Mouse (Mus musculus): Measurements from ENCODE around the gene Gm20431.

The Gm20431 gene

DNA sequence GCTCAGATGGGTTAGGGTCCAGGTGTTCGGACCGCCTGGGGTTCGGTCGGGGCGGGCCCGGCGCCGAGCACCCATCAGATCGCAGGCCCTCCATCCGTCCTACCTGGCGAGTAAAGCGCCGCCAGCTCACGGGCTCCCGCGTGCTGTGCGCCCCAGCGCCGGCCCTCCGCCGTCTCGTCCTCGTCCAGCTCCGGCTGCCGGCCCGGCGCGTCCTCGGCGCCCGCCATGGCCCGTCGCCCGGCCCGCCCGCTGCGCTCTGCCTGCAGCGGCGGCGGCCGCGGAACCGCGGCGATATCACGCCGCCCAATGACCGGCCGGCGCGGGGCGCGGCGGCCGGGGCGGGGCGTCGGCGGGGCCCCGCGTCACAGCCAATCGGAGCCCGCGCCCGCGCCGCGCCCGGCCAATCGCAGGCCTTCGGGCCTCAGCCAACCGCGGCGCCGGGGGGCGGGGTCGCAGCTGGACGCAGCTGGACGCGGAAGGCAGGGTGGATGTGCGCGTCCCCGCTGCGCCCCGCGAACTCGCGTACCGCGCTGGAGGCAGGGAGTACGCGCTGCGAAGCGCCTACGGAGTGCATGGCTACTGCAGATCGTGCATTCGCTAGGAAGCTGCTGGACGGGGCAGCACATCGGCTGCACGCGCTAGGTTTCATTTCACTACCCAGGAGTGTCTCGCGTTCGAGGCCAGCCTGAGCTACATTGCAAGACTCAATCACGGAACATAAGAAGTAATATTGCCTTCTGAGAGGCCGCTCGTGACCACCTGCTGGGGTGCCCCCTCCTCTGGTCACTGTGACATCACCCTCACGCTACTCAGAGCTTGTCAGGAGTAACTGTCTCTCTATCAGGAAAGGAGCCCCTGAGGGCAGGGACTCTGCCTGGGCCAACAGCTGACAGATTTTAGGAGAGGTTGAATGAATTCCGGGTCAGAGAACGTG, at the start of gene Gm20431:
Gene Gm20431, minus strand, starts transcription at position 227 of the 934 bp plus-strand sequence.
- DNase-seq (ENCODE audit: low spot score in 2 of 2) = peak; percentile 96 to 99

DNA sequence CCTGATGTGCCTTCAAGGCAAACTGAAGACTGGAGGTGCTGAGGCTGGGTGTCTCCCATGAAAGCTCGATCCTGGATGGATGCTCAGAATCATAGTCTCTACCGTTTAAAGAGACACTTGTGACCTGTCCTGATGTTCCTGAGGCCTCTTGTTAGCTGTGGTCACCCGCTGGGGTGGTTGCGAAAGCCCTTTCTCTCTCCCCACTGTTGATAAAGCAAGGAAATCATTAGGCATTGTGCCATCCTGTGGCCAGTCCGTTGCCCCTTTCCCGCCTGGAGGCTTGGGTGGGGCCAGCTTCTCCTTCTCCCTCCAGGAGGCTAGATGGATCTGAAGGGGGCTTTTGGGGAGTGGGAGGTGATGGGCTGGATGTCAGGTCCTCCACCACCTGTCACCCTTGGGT, 49.3 kb upstream of the Gm20431 start:
- DNase-seq (ENCODE audit: low spot score in 2 of 2) = no peak

GRCm38 (mm10) chr2:167709969-167710368, 48.7 kb upstream of the Gm20431 start:
- DNase-seq (ENCODE audit: low spot score in 2 of 2) = no peak

DNA sequence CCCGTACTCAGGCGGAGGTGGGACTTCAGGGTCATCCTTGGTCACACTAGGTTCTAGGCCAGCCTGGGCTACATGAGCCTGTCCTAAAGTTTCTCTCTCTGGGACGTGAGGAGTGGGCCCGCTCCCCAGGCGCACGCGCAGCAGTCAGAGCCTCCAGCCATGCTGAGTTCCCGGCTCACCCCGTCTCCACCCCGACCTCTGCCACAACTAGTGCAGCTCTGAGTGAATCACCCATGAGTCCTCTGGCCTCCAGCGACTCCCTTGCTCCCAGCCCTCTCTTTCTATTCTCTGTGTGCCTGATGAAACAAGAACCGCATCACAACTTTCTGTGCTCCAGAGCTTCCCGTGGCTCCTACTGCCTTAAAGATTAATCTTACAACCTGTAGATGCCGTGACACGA, 47.1 kb upstream of the Gm20431 start:
- no peak for DNase-seq (ENCODE audit: low spot score in 2 of 2)

- no peak for DNase-seq (ENCODE audit: low spot score in 2 of 2)
Measured at GRCm38 (mm10) chr2:167706183-167706939, 45.1 kb upstream of the Gm20431 start.

GRCm38 (mm10) chr2:167704409-167704808, 43.1 kb upstream of the Gm20431 start:
- DNase-seq (ENCODE audit: low spot score in 2 of 2) = no peak

- no peak for DNase-seq (ENCODE audit: low spot score in 2 of 2)
Measured at GRCm38 (mm10) chr2:167702126-167702525, 40.8 kb upstream of the Gm20431 start.

GRCm38 (mm10) chr2:167701472-167701871, 40.2 kb upstream of the Gm20431 start:
- no peak for DNase-seq (ENCODE audit: low spot score in 2 of 2)

DNA sequence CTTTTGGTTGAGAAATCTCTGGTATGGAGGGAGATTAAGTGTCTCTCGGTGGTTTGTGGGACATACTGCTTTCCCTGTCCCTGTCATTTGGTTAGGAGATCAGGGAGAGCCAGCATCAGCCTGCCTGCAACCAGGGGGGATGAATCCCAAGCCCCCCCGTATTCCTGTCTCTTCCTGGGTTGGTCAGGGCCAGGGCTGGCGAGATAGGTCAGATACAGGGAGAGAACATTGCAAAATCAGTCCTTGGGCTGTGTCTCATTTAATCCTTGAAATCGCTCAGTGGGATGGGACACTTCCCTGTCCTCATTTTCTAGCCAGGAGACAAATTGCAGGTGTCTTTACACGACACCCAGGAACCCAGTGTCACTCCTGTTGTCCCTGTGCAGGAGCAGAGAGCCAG, 38.7 kb upstream of the Gm20431 start:
- DNase-seq (ENCODE audit: low spot score in 2 of 2) = no peak

- DNase-seq (ENCODE audit: low spot score in 2 of 2) = peak; percentile 48 to 75
Measured at GRCm38 (mm10) chr2:167697902-167698301, 36.6 kb upstream of the Gm20431 start.

- DNase-seq (ENCODE audit: low spot score in 2 of 2) = no peak
Measured at GRCm38 (mm10) chr2:167696143-167696542, 34.8 kb upstream of the Gm20431 start.

DNA sequence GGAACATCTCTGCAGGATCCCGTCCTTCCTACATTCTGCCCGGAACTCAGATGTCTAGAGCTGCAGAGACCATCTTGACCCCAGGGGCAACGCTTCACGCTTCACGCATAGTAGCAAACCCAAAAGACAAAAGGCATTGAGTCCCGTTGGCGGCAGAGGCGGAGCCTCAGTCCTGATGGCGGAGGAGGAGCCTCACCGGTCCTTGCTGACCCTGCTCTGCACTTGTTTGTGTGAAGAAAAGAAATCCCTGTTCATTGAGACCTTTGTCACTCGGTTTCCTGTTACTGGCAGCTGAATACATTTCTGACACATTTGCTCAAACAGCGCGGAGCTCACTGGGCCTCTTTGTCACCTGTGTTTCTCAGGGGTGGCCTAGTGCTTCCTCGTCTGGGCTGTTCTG, 34.2 kb upstream of the Gm20431 start:
- no peak for DNase-seq (ENCODE audit: low spot score in 2 of 2)

DNA sequence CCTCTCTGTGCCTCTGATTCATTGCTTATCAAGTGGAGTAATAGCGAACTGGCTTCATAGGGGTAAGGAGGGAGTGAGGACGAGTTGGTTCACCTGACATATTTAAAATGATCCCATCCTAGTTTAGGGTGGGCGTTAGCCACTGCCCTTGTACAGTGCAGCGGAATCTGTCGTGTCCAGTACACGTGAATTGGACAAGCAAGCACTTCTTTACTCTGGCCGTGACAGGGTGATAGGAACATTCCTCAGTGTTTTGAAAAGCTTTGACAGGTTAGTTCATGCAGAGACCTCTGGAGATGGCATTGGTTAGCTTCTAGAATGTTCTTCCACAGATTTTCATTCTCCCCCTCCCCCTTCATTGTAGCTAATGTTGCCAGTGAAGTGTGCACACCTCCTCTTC, 33.7 kb upstream of the Gm20431 start:
- DNase-seq (ENCODE audit: low spot score in 2 of 2) = no peak

DNA sequence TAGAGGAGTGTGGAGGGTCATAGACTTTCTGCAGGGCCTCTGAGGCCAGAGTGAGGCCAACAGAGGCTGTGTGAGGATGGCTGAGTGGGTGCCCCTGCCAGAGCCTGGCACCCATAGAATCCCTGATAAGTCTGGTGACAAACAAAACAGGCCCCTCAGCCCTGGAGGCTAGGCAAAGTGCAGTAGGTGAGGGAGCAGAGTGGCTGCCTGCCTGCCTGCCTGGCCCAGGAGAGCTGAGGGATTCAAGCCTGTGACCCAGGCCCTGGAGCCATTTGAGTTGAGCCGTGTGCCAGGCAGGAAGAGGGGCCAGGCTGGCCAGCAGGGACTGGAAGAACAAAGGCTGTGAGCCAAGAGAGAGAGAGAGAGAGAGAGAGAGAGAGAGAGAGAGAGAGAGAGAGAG, 32.9 kb upstream of the Gm20431 start:
- DNase-seq (ENCODE audit: low spot score in 2 of 2) = peak in 1 of 2 experiments; percentile 59

GRCm38 (mm10) chr2:167693540-167693939, 32.2 kb upstream of the Gm20431 start:
- no peak for DNase-seq (ENCODE audit: low spot score in 2 of 2)

- DNase-seq (ENCODE audit: low spot score in 2 of 2) = no peak
Measured at GRCm38 (mm10) chr2:167692831-167693230, 31.5 kb upstream of the Gm20431 start.

GRCm38 (mm10) chr2:167691871-167692661, 30.8 kb upstream of the Gm20431 start:
- no peak for DNase-seq (ENCODE audit: low spot score in 2 of 2)

GRCm38 (mm10) chr2:167691410-167691809, 30.1 kb upstream of the Gm20431 start:
- no peak for DNase-seq (ENCODE audit: low spot score in 2 of 2)

GRCm38 (mm10) chr2:167690962-167691311, 29.6 kb upstream of the Gm20431 start:
- peak in 1 of 2 experiments; percentile 66 for DNase-seq (ENCODE audit: low spot score in 2 of 2)

GRCm38 (mm10) chr2:167690219-167690961, 29.1 kb upstream of the Gm20431 start:
- DNase-seq (ENCODE audit: low spot score in 2 of 2) = no peak

DNA sequence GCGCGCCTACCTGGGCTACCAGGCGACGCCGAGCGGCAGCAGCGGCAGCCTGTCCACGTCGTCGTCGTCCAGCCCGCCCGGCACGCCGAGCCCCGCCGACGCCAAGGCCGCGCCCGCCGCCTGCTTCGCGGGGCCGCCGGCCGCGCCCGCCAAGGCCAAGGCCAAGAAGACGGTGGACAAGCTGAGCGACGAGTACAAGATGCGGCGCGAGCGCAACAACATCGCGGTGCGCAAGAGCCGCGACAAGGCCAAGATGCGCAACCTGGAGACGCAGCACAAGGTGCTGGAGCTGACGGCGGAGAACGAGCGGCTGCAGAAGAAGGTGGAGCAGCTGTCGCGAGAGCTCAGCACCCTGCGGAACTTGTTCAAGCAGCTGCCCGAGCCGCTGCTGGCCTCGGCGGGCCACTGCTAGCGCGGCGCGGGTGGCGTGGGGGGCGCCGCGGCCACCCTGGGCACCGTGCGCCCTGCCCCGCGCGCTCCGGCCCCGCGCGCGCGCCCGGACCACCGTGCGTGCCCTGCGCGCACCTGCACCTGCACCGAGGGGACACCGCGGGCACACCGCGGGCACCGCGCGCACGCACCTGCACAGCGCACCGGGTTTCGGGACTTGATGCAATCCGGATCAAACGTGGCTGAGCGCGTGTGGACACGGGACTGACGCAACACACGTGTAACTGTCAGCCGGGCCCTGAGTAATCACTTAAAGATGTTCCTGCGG, 28.4 kb upstream of the Gm20431 start, which contains the start of gene Tmem189:
Gene Tmem189, minus strand, starts transcription at position 322 of the 718 bp plus-strand sequence.
- peak; percentile 54 to 77 for DNase-seq (ENCODE audit: low spot score in 2 of 2)
